Mouse (Mus musculus): ENCODE measurements around the gene Mast4. TPM values are rescaled to one million over a fixed set of nuclear protein-coding genes. Genes with fewer than 3 reads are reported as not detected.
A peak's percentile ranks its signal among the peaks of the same experiment; 100 is the strongest.

Gene Mast4
- total RNA-seq, 2 experiments from 2014 or later: 80.4 to 89.0 TPM

DNA sequence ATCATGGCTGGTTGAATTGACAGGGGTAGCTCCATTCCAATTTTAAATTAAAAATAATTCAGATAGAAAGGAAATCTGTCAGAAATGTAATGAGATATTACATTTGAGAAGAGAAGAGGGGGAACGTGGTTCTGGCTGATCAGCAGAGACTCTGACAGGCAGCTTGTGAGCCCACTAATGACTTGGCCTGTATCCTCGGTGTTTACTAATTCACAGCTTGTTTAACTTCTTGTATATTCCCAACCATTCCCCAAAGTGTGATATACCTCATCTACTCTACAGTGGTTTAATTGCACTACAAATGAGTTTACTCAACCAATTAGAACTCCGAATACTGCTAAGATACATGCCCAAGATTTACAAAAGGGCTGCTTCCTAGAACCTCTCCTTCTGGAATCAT lies 555.0 kb downstream of the Mast4 start:
- no peak for DNase-seq

DNA sequence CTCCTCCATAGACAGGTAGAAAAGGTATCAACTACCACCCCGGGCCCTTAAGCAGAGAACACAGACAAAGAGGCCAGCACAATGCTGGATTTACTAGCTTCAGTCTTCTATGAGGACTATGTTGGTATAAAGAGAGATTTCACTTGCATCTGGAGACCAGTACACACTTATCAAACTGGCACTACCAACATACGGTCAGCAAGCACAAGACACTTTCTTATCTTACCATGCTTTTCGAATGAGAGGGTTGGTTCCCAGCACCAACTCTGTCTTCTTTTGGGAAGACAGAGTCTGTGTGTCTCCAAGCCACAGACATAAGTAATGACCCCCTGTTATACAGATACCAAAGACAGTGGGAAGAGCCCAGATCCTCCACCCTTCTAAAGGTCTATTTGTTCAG lies 555.4 kb downstream of the Mast4 start:
- DNase-seq: no peak

DNA sequence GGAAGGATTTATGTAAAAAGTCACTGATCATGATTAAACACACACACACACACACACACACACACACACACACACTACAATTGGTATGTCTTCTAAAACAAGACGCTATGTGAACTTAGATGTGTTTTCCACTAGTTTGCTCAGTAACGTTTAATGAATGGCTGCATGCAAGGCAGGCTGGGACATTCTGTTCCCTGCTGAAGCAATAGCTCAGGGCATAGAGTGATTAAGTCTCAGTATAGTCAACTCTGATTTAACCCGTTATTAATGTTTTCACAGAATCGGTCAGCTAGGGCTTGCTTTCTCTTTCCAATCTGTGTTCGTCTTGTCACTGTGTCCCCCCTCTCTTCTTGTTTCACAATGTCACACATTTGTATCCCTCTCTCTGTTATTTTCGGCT lies 558.8 kb downstream of the Mast4 start:
- DNase-seq: no peak

DNA sequence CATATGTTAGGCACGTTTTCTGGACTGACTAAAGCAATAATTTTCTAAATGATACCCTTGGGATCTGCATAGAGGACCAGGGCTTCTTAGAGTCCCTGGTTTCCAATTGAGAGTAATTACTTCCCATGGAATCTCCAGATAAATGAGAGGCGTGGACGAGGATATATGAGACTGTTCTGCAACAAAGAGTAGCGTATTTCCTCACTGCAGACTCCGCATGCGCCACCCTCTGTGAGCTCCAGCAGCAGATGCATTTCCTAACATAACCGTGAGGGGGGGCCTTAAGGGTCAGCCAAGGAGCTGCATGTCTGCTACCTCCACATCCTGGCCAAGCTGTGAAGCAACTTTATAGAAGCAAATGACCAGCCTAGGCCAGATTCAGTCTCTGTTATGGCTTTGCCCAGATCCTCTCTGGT lies 559.5 kb downstream of the Mast4 start:
- DNase-seq: no peak

DNA sequence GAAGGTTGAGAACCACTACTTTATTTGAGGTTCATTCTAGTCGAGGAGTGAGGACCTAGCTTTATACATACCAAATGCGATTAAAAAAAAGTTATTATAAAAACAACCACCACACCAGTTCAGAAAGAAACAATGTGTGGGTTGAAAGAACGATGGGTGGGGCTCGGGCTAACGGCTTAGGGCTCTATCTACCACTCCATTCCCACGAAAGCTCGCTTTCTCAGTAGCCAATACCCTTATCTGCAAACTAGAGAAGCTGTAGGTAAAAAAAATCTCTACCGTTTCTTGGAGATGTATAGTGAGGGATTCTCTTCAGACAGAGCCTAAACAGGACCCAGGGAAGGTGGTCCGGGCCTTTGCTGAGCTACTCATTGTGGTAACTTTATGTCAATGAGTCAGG lies 561.1 kb downstream of the Mast4 start:
- DNase-seq: no peak

DNA sequence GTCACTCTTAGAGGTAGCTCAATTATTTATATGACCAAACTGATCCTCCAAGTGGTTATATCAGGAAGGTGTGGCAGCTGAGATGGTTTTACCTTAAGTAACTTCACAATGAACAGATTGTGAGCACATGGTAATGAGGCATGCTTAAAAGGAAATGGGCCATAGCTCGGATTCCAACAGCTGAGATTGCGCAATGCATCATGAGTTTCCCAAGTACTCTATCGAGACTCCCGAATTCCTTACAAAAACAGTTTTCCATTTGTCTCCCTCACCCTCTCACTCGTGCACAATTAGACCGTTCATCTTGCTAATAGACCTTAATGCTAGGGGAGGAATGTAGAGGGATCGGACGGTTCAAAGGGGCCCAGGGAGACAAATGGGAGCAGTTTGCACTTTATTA lies 564.1 kb downstream of the Mast4 start:
- no peak for DNase-seq

DNA sequence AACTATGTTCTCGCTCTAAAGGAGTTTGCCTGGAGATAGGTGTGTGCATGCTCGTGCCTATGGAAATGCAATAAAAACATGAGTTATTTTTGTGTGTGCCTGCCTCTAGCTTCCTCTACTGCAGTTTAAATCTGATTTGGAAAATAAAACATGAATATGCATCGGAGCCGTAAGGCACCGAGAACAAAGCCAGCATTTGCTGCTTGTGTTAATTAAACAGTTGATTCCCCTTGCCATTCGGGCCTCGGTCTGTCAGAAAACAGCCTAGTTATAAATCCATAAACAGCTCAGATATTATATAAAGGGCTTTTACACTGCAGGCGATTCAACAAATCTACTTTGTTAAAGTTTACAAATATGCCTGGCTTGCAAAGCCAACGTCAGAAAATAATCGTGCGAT lies 565.8 kb downstream of the Mast4 start:
- DNase-seq: no peak

DNA sequence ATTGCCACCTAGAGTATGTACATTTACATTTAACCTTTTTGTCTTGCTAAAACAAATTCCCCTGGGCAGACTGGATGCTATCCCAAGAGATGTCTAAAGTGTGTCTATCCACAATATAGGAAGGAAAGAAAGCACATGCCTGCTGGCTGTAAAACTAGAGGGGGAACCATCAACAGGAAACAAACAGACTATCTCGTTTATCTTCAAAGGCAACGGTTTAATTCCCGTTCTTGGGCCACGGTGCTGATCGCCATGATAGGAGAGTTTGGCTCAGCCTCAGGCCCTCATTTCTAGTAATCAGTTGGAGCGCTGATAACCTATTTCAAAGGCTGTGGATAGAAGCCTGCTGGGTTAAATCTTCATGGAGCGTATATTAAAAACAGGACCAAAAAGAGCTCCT lies 567.2 kb downstream of the Mast4 start:
- no peak for DNase-seq

DNA sequence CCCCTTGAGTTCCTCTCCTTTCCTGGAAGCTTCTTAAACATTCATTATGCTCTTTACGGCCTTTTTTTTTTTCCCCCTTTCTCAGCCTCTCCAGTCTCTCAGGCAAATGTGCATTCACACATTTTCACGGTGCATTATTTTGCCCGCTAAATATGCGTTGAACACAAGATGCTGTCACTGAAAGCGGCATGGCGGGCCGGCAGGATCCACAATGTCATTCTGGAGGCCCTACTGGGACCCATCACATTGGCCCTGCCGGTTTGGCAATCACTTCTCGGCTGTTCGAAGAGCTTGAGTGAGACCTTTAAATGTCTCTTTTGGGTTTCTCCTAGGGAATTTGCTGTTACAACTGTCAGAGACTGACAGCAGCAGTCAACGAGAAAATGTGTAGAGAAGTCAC lies 569.1 kb downstream of the Mast4 start:
- DNase-seq: no peak

DNA sequence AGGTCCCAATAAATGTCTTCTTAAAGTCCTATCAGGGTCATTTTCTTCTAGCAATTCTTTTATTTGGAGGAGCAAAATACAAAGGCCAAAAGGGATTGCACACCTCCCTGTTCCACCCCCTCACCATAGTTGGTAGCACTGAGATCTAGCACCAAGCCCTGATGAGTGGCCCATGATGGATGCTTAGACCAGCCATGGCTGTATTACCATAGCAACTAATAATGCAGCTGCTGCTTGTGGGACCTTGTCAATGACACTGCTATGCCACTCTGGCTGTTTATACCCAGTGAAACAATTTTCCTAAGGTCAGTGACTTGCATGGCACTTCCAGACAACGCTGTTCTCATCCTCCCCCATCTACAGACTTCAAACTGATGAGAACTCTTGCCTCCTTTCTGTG lies 570.1 kb downstream of the Mast4 start:
- no peak for DNase-seq

DNA sequence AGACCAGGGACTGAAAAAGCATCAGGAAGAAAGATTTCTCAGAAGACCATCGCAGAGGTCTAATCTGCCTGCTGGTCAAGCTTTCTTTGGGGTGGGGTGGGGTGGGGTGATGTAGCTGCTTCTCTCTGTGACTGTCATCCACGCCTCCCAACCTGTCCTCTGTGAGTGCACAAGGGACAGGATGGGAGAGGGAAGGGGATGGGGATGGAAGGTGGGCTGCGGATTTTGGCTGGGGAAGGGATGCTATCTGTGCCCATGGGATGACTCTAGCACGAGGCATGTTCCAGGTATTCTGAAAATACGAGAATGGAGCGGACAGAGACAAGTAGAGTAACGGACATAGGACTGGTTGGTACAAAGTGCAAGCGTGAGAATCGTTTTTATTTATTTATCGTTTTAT lies 572.1 kb downstream of the Mast4 start:
- no peak for DNase-seq

DNA sequence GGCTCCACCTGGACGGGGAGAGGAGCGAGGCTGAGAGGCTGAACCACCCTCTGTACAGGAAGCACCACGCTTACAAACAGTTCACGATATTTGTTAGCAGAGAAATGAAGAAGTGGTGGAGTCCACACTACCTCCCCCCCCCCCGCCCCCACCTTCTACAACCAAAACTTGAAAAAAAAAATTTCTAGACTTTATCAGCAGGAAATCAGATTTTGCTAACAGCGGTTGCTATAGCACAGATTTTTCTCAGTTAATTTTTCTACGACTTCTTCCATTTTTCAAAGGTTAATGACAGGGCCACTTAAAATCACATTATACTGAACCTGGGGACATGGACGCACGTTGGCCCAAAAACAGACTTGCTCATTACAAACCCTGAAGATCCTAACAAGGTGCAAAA lies 572.9 kb downstream of the Mast4 start:
- DNase-seq: no peak

DNA sequence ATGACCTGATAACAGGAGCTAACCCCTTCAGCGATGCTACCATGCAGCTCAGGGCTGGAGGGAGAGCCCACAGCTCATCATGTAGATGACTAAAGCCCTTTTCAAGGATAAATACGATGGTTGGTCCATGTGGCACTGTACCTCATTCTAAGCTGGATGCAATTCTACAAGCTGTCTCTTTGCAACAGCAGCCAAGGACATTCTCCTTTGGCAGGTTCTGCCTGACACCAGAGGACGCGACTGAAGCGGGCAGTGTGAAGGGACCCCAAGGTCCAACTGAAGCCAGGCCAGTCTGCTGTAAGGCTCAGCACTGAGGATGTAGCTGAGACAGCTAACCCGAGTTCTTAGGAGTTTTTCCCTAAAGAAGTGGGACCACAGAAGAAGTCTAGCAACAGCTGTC lies 576.3 kb downstream of the Mast4 start:
- DNase-seq: no peak

DNA sequence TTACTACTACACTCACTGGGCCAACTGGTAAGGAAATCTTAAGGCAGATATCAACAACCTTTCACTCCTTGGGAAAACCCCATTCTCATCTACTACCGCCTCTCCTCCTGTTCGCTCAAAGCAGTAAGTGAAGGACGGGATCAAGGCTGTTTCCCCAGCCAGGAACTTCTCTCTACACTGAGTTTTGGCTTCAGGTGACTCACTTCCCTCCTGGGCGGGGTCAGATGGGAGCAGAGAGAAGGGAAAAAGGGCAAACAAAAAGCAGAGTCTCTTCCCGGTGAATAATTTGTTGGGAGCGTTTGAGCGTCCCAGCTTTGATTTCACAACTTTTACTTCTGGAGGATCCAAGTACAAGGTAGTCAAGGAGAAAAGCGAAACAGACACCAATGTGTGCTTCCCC lies 578.2 kb downstream of the Mast4 start:
- DNase-seq: no peak

DNA sequence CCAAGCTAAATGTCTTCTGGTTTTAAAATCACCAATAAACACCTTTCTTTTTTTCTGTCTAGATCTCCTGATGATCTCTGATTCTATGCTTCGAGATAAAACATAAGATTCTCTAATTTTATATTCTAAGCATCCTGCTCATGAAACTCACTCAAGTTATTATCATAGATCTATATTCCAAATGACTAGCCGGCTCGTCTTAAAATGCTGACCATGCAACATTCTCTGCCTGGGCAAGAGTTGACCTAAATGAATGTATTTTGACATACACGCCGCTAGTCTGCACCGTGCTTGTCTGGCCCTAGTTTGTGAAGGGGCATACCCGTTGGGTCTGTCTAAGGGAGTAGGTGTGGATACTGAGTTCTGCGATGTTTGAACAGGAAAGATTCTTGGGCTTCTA lies 579.2 kb downstream of the Mast4 start:
- no peak for DNase-seq

DNA sequence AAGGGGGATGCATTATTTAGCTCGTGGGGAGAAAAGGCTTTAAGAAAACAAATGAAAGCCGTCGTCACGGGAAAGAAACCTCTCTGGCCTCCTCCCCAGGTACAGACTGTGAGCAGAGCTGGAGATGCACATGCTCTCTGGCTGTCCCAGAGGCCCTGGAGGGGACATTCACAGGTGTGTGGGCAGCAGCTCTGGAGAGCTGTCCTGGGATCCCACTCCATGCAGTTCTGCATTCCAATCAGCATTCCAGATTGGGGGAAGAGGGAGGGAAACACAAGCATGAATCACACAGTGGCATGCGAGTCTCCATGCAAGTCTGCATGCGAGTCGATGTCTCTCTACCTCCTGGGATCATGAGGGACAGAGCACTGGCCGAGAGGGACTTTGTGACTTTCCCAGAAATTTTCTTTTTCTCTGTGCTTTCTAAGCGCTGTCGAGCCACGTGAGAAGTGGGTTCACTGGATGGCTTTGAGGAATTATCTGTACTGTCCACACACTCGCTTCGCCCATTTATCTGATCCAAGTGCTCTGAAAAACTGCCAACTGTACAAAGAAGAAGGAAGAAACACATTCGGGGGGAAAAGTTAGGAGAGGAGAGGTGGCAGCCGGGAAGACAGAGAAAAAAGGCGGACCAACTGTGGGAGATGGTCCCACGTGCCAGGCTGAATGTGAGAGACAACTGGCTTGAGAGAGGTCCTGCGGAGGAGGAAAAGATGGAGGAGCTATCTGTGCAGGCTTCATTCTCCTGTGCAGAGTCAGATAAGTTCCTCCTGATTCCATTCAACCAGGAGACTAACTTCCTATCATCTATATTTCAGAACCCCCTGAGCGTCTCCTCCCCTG lies 580.4 kb downstream of the Mast4 start:
- DNase-seq: no peak

DNA sequence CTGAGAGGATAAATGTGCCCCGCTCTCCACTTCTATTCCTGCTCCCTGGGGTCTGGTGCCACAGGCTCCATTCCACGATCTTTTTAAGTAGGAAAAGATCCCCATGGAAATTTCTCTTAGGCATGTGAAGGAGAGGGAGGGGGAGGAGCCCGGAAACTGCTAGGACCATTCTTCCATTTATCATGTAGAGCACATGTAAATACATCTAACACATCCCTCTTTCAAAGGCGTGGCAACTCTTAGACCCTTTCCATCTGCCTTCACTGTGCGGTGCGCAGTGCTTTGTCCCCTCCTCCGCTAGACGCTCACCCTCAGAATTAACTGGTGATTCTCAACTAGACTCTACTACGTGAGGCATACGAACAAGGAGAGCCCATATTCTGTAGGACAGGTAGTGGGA lies 584.4 kb downstream of the Mast4 start:
- no peak for DNase-seq

DNA sequence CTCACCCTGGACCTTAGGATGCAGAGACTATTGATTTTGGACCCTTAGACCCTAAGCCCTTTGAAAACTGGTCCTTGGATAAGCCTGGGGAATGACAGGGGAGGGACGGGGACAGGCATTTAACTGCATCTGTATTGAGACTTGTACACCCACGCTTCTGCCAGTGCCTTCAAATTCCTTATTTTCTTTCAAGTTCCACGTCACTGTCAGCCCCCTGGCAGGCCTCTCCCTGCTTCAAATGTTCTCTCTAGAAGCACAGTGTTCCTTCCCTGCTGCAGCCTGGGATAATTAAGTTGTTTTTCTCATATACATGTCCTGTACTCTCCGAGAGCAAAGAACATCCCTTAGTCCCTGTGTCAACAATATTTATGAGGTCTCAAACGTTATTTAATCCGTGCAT lies 585.1 kb downstream of the Mast4 start:
- DNase-seq: no peak

DNA sequence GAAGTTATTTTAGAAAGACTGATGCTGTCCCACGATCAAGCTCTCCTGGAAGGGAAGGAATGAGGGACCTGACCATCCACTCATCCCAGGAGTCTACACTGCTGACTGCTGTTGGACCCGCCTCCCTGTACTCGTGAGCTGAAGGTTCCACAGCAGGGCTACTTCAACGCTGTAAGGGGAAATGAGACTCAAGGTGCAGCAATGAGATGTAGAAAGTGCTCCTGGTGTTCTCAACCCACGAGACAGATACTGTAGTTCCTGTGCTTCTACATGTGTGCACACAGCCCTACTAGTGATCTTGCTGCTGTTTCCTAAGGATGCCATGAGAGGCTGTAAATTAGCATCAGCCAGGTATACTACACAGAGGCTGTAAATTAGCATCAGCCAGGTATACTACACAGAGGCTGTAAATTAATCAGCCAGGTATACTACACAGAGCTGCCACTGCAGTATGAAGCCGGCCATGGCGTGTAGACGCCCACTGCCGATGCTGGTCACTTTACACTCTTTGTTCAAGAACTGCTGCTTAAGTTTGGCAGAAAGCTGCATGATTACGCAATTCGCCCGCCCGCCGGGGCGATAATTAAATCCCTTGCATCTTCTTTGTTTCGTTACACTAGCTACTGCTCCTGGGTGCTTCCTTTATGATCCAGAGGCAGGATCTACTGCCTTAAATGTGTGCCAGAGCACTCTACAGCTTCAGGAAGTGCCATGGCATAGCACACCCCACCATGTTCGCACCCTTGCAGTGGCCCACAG lies 587.3 kb downstream of the Mast4 start:
- DNase-seq: no peak

DNA sequence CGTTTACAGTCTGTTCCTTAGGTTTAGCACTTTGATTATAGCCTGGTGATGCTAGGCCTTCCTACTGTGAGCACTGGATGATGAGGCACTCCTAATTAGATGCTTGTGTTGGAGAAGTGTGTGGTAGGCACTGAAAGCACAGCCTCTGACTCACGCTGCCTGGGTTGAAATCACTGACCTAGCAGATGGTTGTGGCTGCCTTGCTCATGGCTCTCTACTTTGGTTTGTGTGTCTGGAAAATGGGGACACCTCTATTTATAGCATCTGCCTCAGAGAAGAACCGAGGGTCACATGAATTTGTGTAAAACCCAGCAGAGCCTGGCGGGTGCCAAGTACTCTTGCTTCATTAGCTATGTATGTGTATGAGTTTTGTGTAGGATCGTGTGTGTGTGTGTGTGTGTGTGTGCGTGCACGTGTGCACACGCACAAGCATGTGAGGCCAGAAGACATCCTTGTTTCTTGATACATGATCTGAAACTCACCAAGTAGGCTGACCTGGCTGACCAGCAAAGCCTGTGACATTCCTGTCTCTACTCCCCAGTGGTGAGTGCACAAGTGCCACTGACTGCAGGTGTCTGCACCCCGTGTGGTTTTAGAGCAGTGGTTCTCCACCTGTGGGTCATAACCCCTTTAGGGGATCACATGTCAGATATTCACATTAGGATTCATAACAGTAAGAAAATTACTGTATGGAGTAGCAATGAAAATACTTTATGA lies 588.5 kb downstream of the Mast4 start:
- DNase-seq: no peak

DNA sequence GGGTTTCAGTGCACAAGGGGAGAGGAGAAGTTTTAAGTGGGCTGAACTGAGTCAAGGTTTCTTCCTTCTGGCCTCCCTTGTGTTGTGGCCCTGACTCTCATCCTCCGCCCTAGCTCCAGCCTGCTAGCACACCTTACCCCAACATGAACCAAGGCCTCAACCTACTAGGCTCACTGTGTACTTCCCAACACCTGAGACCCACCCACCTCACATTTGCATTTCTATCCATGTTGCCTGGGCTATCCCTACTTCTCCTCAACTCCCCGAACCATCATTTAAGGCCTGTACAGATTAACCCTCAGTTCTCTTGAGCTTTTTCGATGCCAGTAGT lies 589.1 kb downstream of the Mast4 start:
- no peak for DNase-seq

DNA sequence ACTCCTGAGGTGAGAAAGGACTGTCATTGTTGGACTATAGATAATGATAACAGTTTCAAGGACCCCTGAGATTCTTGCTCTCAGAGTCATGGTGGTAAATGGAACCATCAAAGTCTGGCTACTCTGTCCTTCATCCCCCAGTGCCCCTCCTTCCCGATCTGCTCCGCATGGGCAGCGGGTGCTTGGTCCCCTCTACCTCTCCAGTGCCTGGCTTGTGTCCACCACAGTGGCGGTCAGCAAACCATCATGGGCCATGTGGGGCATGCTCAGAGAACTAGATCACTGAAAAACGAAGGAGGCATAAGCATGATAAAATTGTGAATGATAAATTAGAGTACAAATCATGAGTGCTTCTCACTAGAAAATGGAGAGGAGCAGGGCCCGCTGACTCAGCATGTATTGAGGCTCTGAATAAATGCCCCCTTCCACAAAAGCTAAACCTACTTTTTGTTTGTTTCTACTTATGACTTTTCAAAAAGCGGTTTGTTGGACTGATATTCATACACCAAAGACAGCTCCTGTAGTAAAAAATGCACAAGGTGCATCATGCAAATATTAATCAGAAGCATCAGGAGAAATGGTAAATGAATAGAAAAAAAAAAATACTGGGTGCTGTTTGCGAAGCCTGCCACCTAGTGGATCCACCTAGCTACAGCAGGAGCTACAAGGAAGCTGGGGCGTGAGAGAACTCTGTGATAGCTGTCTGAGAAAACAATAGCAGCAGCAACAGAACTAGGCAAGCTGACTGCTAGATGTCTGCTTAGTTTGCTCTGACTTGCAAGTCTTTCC lies 589.6 kb downstream of the Mast4 start:
- DNase-seq: peak; percentile 68
